Mouse (Mus musculus) thymus, adult 2 months (tissue): ENCODE results near the gene Chmp6. TPM values are rescaled to one million over a fixed set of nuclear protein-coding genes. Genes with fewer than 3 reads are reported as not detected.

Experiments used
- DNase-seq: peaks from one replicate; pipeline ENCODE4 v3.0.0; 2021
- H3K27ac ChIP-seq: fragments of 200-500 bp; 2 replicates; pipeline ENCODE4 v1.5.1; 2012; ENCODE audit warnings: low read length, control low read depth; ENCODE audit not compliant: control insufficient read depth, insufficient read depth
- H3K27me3 ChIP-seq: fragments of 200-500 bp; 2 replicates; pipeline ENCODE4 v1.6.1; 2012; ENCODE audit warnings: mild to moderate bottlenecking, low read length, moderate library complexity, mixed read lengths; ENCODE audit not compliant: control insufficient read depth, insufficient read depth
- H3K36me3 ChIP-seq: fragments of 200-500 bp; 2 replicates; pipeline ENCODE4 v1.6.1; 2012; ENCODE audit warnings: mild to moderate bottlenecking, low read length, moderate library complexity; ENCODE audit not compliant: control insufficient read depth, insufficient read depth
- H3K4me1 ChIP-seq: fragments of 200-500 bp; replicated peaks from 2 replicates; pipeline ENCODE4 v1.6.1; 2012; ENCODE audit warnings: low read length; ENCODE audit not compliant: control insufficient read depth, insufficient read depth
- H3K4me3 ChIP-seq: fragments of 200-500 bp; 2 replicates; pipeline ENCODE4 v1.5.1; 2012; ENCODE audit warnings: mild to moderate bottlenecking, low read length, control low read depth, moderate library complexity; ENCODE audit not compliant: control insufficient read depth, insufficient read depth
- CTCF ChIP-seq: fragments of 200-500 bp; IDR thresholded peaks from 2 replicates; pipeline ENCODE4 v1.5.1; 2012; ENCODE audit warnings: mild to moderate bottlenecking, control low read depth, low read length, moderate library complexity, borderline replicate concordance; ENCODE audit not compliant: control insufficient read depth, poor library complexity, insufficient read depth; ENCODE audit errors: extremely low read depth
- POLR2A ChIP-seq: fragments of 200-500 bp; IDR thresholded peaks from 2 replicates; pipeline ENCODE4 v1.6.1; 2012; ENCODE audit warnings: mild to moderate bottlenecking, low read length, control low read depth, moderate library complexity; ENCODE audit not compliant: control insufficient read depth, poor library complexity, insufficient read depth; ENCODE audit errors: extremely low read depth
- WGBS: fragments of 180-500 bp; shearing (Covaris S2); methylation state at CpG from one replicate; pipeline ENCODE4 v1.1.7; 2018; 5-methylcytosine and 5-hydroxymethylcytosine counted together
- polyA plus RNA-seq: library from polyadenylated mRNA; depleted of rRNA; stranded (reverse); fragments of >200 nt; gene quantifications from 2 replicates; pipeline ENCODE4 v1.2.3, GENCODE M21; 2012; rRNA removed

Chmp6 gene
- 59.2 and 59.7 TPM in 2 replicates for polyA plus RNA-seq

DNA sequence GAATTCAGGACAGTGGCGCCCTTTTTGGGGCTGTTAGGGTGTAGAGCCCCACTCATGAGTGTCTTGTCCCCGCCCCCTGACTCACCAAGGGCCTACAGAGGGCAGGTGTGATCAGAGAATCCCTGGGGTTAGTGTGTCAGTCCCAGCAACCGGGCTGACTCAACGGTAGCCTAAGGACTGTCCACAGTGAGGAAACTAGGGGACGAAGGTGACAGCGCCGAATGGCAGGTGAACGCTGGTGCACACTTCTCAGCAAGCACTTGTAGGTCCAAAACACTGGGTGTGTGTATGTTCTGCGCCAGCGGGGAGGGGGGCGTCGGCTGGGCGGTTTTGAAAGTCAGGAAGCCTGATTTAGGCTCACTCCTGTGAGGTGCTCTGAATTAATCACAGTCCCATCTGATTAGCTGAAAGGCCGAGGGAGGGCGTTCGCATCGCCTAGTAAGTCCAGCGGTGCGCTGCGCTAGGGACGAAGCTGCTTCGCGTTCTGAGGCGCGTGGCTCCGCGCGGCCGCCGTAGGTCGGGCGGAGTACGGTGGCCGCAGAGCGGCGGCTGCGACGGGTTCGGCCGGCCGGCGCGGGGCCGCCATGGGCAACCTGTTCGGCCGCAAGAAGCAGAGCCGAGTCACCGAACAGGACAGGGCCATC is at the start of gene Chmp6:
Chmp6 (plus strand) TSS at position 151 of the 644 bp plus-strand sequence.
- Histone ChIP-seq H3K4me1 (peaks cover 34% of the 10 kb centered on the region), H3K27ac (no peak within 1 kb of the TSS; the same call in 1 of the 2 replicates), H3K27me3 (no peaks in the 10 kb centered on the region), H3K36me3 (peaks cover 12% of the 10 kb centered on the region), H3K4me3 (peak within 1 kb of the TSS; percentile 95)
- TF ChIP-seq CTCF (no peak), POLR2A (0 out of 2 replicates have a peak, but pooled peaks have one; percentile 19)
- WGBS = 1% methylated on average over 48 of the region's 48 CpGs
- peak; percentile 85 for DNase-seq

- H3K4me1 ChIP-seq = peaks cover 23% of the 10 kb centered on the region
- no peak overlapping the region for H3K4me3 ChIP-seq
- DNase-seq = no peak
- 91% methylated on average over 6 of the region's 6 CpGs for WGBS
- TF ChIP-seq CTCF (no peak), POLR2A (no peak)
- peaks cover 6% of the 10 kb centered on the region for H3K36me3 ChIP-seq
- no peak overlapping the region for H3K27ac ChIP-seq
- H3K27me3 ChIP-seq = no peaks in the 10 kb centered on the region
Measured at GRCm38 (mm10) chr11:119866837-119867236, 46.4 kb upstream of the Chmp6 start.

DNA sequence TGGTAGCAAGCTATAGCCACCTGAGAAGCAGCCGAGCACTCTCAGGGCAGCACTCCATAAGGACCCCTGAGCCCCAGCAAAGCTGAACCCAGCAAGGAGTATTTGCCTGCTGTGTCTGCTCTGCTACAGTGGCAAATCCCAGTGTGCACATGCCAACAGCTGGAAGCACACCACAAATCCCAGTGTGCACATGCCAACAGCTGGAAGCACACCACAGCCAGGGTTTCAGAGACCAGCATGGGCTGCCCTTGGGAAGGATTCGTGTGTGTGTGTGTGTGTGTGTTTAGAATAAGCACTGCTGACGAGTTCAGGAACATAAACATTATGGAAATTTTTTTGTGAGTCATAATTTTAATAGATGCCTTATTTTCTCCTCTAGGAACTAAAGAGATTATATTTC is 45.1 kb upstream of the Chmp6 start:
- no peak for DNase-seq
- no peak overlapping the region for H3K27ac ChIP-seq
- WGBS = 96% methylated on average over 3 of the region's 3 CpGs
- H3K36me3 ChIP-seq = peaks cover 6% of the 10 kb centered on the region
- H3K27me3 ChIP-seq = no peaks in the 10 kb centered on the region
- TF ChIP-seq POLR2A (no peak), CTCF (no peak)
- H3K4me3 ChIP-seq = no peak overlapping the region
- peaks cover 26% of the 10 kb centered on the region for H3K4me1 ChIP-seq

GRCm38 (mm10) chr11:119868556-119868955 is 44.7 kb upstream of the Chmp6 start:
- Histone ChIP-seq H3K27me3 (no peaks in the 10 kb centered on the region), H3K4me1 (peaks cover 25% of the 10 kb centered on the region), H3K4me3 (no peak overlapping the region), H3K36me3 (peaks cover 8% of the 10 kb centered on the region), H3K27ac (no peak overlapping the region)
- no peak for DNase-seq
- TF ChIP-seq POLR2A (no peak), CTCF (no peak)
- 95% methylated on average over 4 of the region's 4 CpGs for WGBS

- H3K27me3 ChIP-seq = no peaks in the 10 kb centered on the region
- H3K4me3 ChIP-seq = no peak overlapping the region
- peaks cover 14% of the 10 kb centered on the region for H3K36me3 ChIP-seq
- TF ChIP-seq CTCF (0 out of 2 replicates have a peak, but pooled peaks have one; percentile 9), POLR2A (no peak)
- 86% methylated on average over 7 of the region's 7 CpGs for WGBS
- no peak for DNase-seq
- no peak overlapping the region for H3K27ac ChIP-seq
- peaks cover 19% of the 10 kb centered on the region for H3K4me1 ChIP-seq
Measured at GRCm38 (mm10) chr11:119871141-119871540, 42.1 kb upstream of the Chmp6 start.

GRCm38 (mm10) chr11:119873643-119874042 is 39.6 kb upstream of the Chmp6 start:
- 95% methylated on average over 4 of the region's 4 CpGs for WGBS
- DNase-seq = no peak
- TF ChIP-seq POLR2A (no peak), CTCF (no peak)
- Histone ChIP-seq H3K4me1 (peaks cover 15% of the 10 kb centered on the region), H3K4me3 (no peak overlapping the region), H3K36me3 (peaks cover 17% of the 10 kb centered on the region; the same call in 1 of the 2 replicates), H3K27me3 (no peaks in the 10 kb centered on the region), H3K27ac (no peak overlapping the region)

GRCm38 (mm10) chr11:119874841-119875240 is 38.4 kb upstream of the Chmp6 start:
- Histone ChIP-seq H3K27me3 (no peaks in the 10 kb centered on the region), H3K4me1 (peaks cover 15% of the 10 kb centered on the region), H3K4me3 (no peak overlapping the region), H3K27ac (no peak overlapping the region), H3K36me3 (peaks cover 17% of the 10 kb centered on the region; the same call in 1 of the 2 replicates)
- no peak for DNase-seq
- no peak for TF ChIP-seq CTCF
- no peak for TF ChIP-seq POLR2A
- whole genome bisulfite sequencing = 39% methylated on average over 1 of the region's 1 CpGs
